Mouse (Mus musculus) gastrocnemius, postnatal 25 days (tissue): ENCODE results near the gene Abhd12b. TPM values are rescaled to one million over a fixed set of nuclear protein-coding genes. Genes with fewer than 3 reads are reported as not detected.

Experiments used
- DNase-seq: peaks from one replicate; pipeline ENCODE4 v3.0.0; 2022
- total RNA-seq, 2 experiments: library from RNA; stranded (reverse); gene quantifications; 1 replicate in 1 of 2; 2 replicates in 1 of 2; pipeline ENCODE4 v1.2.3; 2021

The Abhd12b gene
- total RNA-seq, 2 experiments from 2014 or later: not detected

- no peak for DNase-seq
Observed at GRCm38 (mm10) chr12:70208214-70208613, 54.3 kb downstream of the Abhd12b start.

- no peak for DNase-seq
Observed at GRCm38 (mm10) chr12:70212501-70212900, 58.6 kb downstream of the Abhd12b start.

GRCm38 (mm10) chr12:70213601-70214000 lies 59.7 kb downstream of the Abhd12b start:
- DNase-seq: no peak

GRCm38 (mm10) chr12:70214281-70214680 lies 60.3 kb downstream of the Abhd12b start:
- no peak for DNase-seq

- DNase-seq: no peak
Observed at GRCm38 (mm10) chr12:70216229-70216800, 62.4 kb downstream of the Abhd12b start.

- no peak for DNase-seq
Observed at GRCm38 (mm10) chr12:70218795-70219540, 65.0 kb downstream of the Abhd12b start.

- DNase-seq: no peak
Observed at GRCm38 (mm10) chr12:70221425-70221824, 67.5 kb downstream of the Abhd12b start.

- DNase-seq: no peak
Observed at GRCm38 (mm10) chr12:70223331-70223730, 69.4 kb downstream of the Abhd12b start.

- DNase-seq: no peak
Observed at GRCm38 (mm10) chr12:70226655-70227054, 72.7 kb downstream of the Abhd12b start.

- DNase-seq: peak; percentile 82
Observed at GRCm38 (mm10) chr12:70227121-70227932, 73.4 kb downstream of the Abhd12b start.

- no peak for DNase-seq
Observed at GRCm38 (mm10) chr12:70228155-70228554, 74.2 kb downstream of the Abhd12b start.

GRCm38 (mm10) chr12:70231294-70231693 lies 77.4 kb downstream of the Abhd12b start, which contains the start of gene Pygl:
Gene Pygl, minus strand, starts transcription at chr12:70231488.
- DNase-seq: no peak

GRCm38 (mm10) chr12:70232020-70232544 lies 78.1 kb downstream of the Abhd12b start:
- DNase-seq: no peak

Other genes starting within 250 kb of the Abhd12b start
- 10 to 100 TPM; 32.6 to 39.0 TPM for gene Sav1, start 167.1 kb upstream of the Abhd12b start, total RNA-seq
- gene Nin, start 40.4 kb upstream of the Abhd12b start, total RNA-seq: 10 to 100 TPM; 20.4 to 20.9 TPM
- 1 to 10 TPM in 1 of 2 experiments, under 1 TPM in 1; 0.82 to 6.1 TPM for gene Pygl, start 77.3 kb downstream of the Abhd12b start, total RNA-seq
- gene Trim9, start 193.5 kb downstream of the Abhd12b start, total RNA-seq: under 1 TPM; 0.10 to 0.11 TPM